Mouse (Mus musculus) embryonic fibroblast, embryonic 13.5 days (primary cell): ENCODE measurements around the gene Rps21. TPM values are rescaled to one million over a fixed set of nuclear protein-coding genes. Genes with fewer than 3 reads are reported as not detected.

Experiments
- H3K27ac ChIP-seq: 2 replicates; pipeline ENCODE4 v1.5.1; 2012; ENCODE audit warnings: low read length, control low read depth, inconsistent platforms; ENCODE audit not compliant: insufficient read depth
- H3K4me1 ChIP-seq: 2 replicates; pipeline ENCODE4 v1.6.1; 2011; ENCODE audit warnings: low read length; ENCODE audit not compliant: control insufficient read depth, insufficient read depth
- H3K4me3 ChIP-seq: 2 replicates; pipeline ENCODE4 v1.5.1; 2011; ENCODE audit warnings: mild to moderate bottlenecking, control low read depth, low read length; ENCODE audit not compliant: insufficient read depth
- CTCF ChIP-seq: IDR thresholded peaks from 2 replicates; pipeline ENCODE4 v1.5.1; 2011; ENCODE audit warnings: mild to moderate bottlenecking, control low read depth, low read length, moderate library complexity, borderline replicate concordance; ENCODE audit not compliant: insufficient read depth
- POLR2A ChIP-seq: IDR thresholded peaks from 2 replicates; pipeline ENCODE4 v1.6.1; 2011; ENCODE audit warnings: low read depth, mild to moderate bottlenecking, control low read depth, low read length, moderate library complexity
- polyA plus RNA-seq: library from polyadenylated mRNA; stranded (reverse); fragments of >200 nt; gene quantifications from 2 replicates; pipeline ENCODE4 v1.2.4, GENCODE M21; 2011; ENCODE audit warnings: low read depth; ENCODE audit not compliant: missing spikeins, insufficient read length

Gene Rps21
- polyA plus RNA-seq, 1 experiment = 1,138 TPM

- TF ChIP-seq POLR2A = no peak
- TF ChIP-seq CTCF = no peak
Observed at GRCm38 (mm10) chr2:180300771-180301170, 43.6 kb downstream of the Rps21 start.

GRCm38 (mm10) chr2:180302201-180302600 is 45.0 kb downstream of the Rps21 start:
- no peak overlapping the region for H3K4me3 ChIP-seq
- no peak for TF ChIP-seq POLR2A
- TF ChIP-seq CTCF = no peak
- no peak overlapping the region for H3K27ac ChIP-seq
- no peaks in the 10 kb centered on the region for H3K4me1 ChIP-seq

More at GRCm38 (mm10) chr2:180300771-180301170, 43.6 kb downstream of the Rps21 start:
- Histone ChIP-seq H3K27ac (no peak overlapping the region), H3K4me1 (no peaks in the 10 kb centered on the region), H3K4me3 (no peak overlapping the region)

- no peak for TF ChIP-seq POLR2A
- no peak for TF ChIP-seq CTCF
- H3K27ac ChIP-seq = no peak overlapping the region
- H3K4me1 ChIP-seq = no peaks in the 10 kb centered on the region
- H3K4me3 ChIP-seq = no peak overlapping the region
Observed at GRCm38 (mm10) chr2:180303468-180303867, 46.3 kb downstream of the Rps21 start.

GRCm38 (mm10) chr2:180304554-180304953 is 47.4 kb downstream of the Rps21 start:
- TF ChIP-seq POLR2A = no peak
- TF ChIP-seq CTCF = no peak
- Histone ChIP-seq H3K4me1 (no peaks in the 10 kb centered on the region), H3K27ac (no peak overlapping the region)

GRCm38 (mm10) chr2:180305490-180305889 is 48.3 kb downstream of the Rps21 start:
- Histone ChIP-seq H3K4me3 (no peak overlapping the region), H3K27ac (no peak overlapping the region), H3K4me1 (no peaks in the 10 kb centered on the region)
- no peak for TF ChIP-seq CTCF
- TF ChIP-seq POLR2A = no peak

More at GRCm38 (mm10) chr2:180304554-180304953, 47.4 kb downstream of the Rps21 start:
- no peak overlapping the region for H3K4me3 ChIP-seq

- no peaks in the 10 kb centered on the region for H3K4me1 ChIP-seq
- H3K27ac ChIP-seq = no peak overlapping the region
- TF ChIP-seq CTCF (no peak), POLR2A (no peak)
- H3K4me3 ChIP-seq = no peak overlapping the region
Observed at GRCm38 (mm10) chr2:180306009-180306408, 48.8 kb downstream of the Rps21 start.

GRCm38 (mm10) chr2:180306423-180307168 is 49.4 kb downstream of the Rps21 start:
- H3K27ac ChIP-seq = no peak overlapping the region
- H3K4me1 ChIP-seq = no peaks in the 10 kb centered on the region
- TF ChIP-seq CTCF (no peak), POLR2A (no peak)
- no peak overlapping the region for H3K4me3 ChIP-seq

GRCm38 (mm10) chr2:180307680-180308079 is 50.5 kb downstream of the Rps21 start:
- no peak overlapping the region for H3K27ac ChIP-seq
- no peak for TF ChIP-seq POLR2A
- TF ChIP-seq CTCF = no peak

More at GRCm38 (mm10) chr2:180307680-180308079, 50.5 kb downstream of the Rps21 start:
- Histone ChIP-seq H3K4me3 (no peak overlapping the region), H3K4me1 (no peaks in the 10 kb centered on the region)

Other genes with a start within 250 kb of the Rps21 start
- 54.7 and 63.3 TPM in 2 replicates for gene Lsm14b, start 232.4 kb upstream of the Rps21 start, polyA plus RNA-seq
- gene Psma7, start 214.9 kb upstream of the Rps21 start, polyA plus RNA-seq = 163 and 173 TPM in 2 replicates
- 3.4 and 3.9 TPM in 2 replicates for gene Ss18l1, start 214.9 kb upstream of the Rps21 start, polyA plus RNA-seq
- gene Mtg2, start 186.8 kb upstream of the Rps21 start, polyA plus RNA-seq = 11.4 and 15.2 TPM in 2 replicates
- gene Hrh3, start 152.9 kb upstream of the Rps21 start, polyA plus RNA-seq = not detected in 2 replicates
- gene Osbpl2, start 138.1 kb upstream of the Rps21 start, polyA plus RNA-seq = 34.0 and 39.3 TPM in 2 replicates
- gene Adrm1, start 85.9 kb upstream of the Rps21 start, polyA plus RNA-seq = 44.5 and 53.3 TPM in 2 replicates
- gene Lama5, start 31.5 kb upstream of the Rps21 start, polyA plus RNA-seq = 31.0 and 51.1 TPM in 2 replicates
- gene Cables2, start 16.1 kb downstream of the Rps21 start, polyA plus RNA-seq = 12.5 and 13.4 TPM in 2 replicates
- gene Rbbp8nl, start 32.5 kb downstream of the Rps21 start, polyA plus RNA-seq = not detected in 2 replicates
- not detected in 2 replicates for gene Gata5, start 77.3 kb downstream of the Rps21 start, polyA plus RNA-seq
- 4.2 and 8.0 TPM in 2 replicates for gene Slco4a1, start 198.9 kb downstream of the Rps21 start, polyA plus RNA-seq
- gene Ntsr1, start 242.6 kb downstream of the Rps21 start, polyA plus RNA-seq = not detected in 2 replicates